Mouse (Mus musculus): ENCODE measurements around the gene Dnajc2.

GRCm38 (mm10) chr5:21769841-21770240 is 15.2 kb downstream of the Dnajc2 start:
- TF ChIP-seq CTCF (IDR thresholded peaks at IDR 0.05; ENCODE audit: borderline replicate concordance, extremely low read depth, insufficient read depth, insufficient read length) (no peak), POLR2A (IDR thresholded peaks at IDR 0.05; ENCODE audit: borderline replicate concordance, extremely low read depth, insufficient read depth, insufficient read length, poor library complexity, severe bottlenecking) (no peak)

All from brain, embryonic 14.5 days (tissue).